Mouse (Mus musculus) hindbrain, embryonic 16.5 days (tissue): ENCODE measurements around the gene Ikzf3. TPM values are rescaled to one million over a fixed set of nuclear protein-coding genes. Genes with fewer than 3 reads are reported as not detected.

Experiments used
- ATAC-seq: fragments of 200-750 bp; cut with Nextera tagmentation; 2 replicates; pipeline ENCODE4 v1.8.0; 2017; ENCODE audit warnings: moderate TSS enrichment, moderate library complexity
- H3K27ac ChIP-seq: fragments of 300-500 bp; sonication (generic); 2 replicates; pipeline ENCODE4 v1.5.1; 2014; ENCODE audit warnings: low read depth, mild to moderate bottlenecking, control low read depth, low read length, moderate library complexity
- H3K27me3 ChIP-seq: fragments of 300-500 bp; sonication (generic); replicated peaks from 2 replicates; pipeline ENCODE4 v1.6.1; 2014; ENCODE audit warnings: low read length; ENCODE audit not compliant: control insufficient read depth, insufficient read depth
- H3K36me3 ChIP-seq: fragments of 300-500 bp; sonication (generic); 2 replicates; pipeline ENCODE4 v1.6.1; 2014; ENCODE audit warnings: mild to moderate bottlenecking, low read length, moderate library complexity, mixed read lengths; ENCODE audit not compliant: control insufficient read depth, insufficient read depth
- H3K4me1 ChIP-seq: fragments of 300-500 bp; sonication (generic); 2 replicates; pipeline ENCODE4 v1.6.1; 2014; ENCODE audit warnings: low read depth, low read length; ENCODE audit not compliant: control insufficient read depth, insufficient read depth
- H3K4me2 ChIP-seq: fragments of 300-500 bp; sonication (generic); 2 replicates; pipeline ENCODE4 v1.6.1; 2014; ENCODE audit warnings: mild to moderate bottlenecking, low read length, control low read depth, moderate library complexity
- H3K4me3 ChIP-seq: fragments of 300-500 bp; sonication (generic); 2 replicates; pipeline ENCODE4 v1.5.1; 2014; ENCODE audit warnings: mild to moderate bottlenecking, low read length, control low read depth, moderate library complexity
- H3K9ac ChIP-seq: fragments of 300-500 bp; sonication (generic); 2 replicates; pipeline ENCODE4 v1.6.1; 2014; ENCODE audit warnings: low read depth, mild to moderate bottlenecking, control low read depth, low read length, moderate library complexity
- H3K9me3 ChIP-seq: fragments of 300-500 bp; sonication (generic); 2 replicates; pipeline ENCODE4 v1.6.1; 2014; ENCODE audit warnings: mild to moderate bottlenecking, low read length, moderate library complexity; ENCODE audit not compliant: control insufficient read depth
- WGBS: fragments of 180-500 bp; shearing (Covaris S2); extraction: QIAGEN DNeasy Blood & Tissue Kit; methylation state at CpG from one replicate; pipeline ENCODE4 v1.1.7; 2014; 5-methylcytosine and 5-hydroxymethylcytosine counted together
- polyA plus RNA-seq: library from polyadenylated mRNA; unstranded; fragments of >200 nt; fragmentation: Nextera tagmentation; extraction: Ambion mirVana; gene quantifications from 2 replicates; pipeline ENCODE4 v1.2.1, GENCODE M21; 2015

The Ikzf3 gene
- polyA plus RNA-seq, 1 experiment from 2014 or later, result 0.45 TPM

GRCm38 (mm10) chr11:98482067-98482466, 63.8 kb downstream of the Ikzf3 start:
- ATAC-seq, result no peak
- Histone ChIP-seq H3K9ac (no peak overlapping the region), H3K27ac (no peak overlapping the region), H3K36me3 (no peaks in the 10 kb centered on the region), H3K4me1 (no peaks in the 10 kb centered on the region), H3K27me3 (no peaks in the 10 kb centered on the region), H3K4me3 (no peak overlapping the region), H3K4me2 (no peak overlapping the region), H3K9me3 (no peaks in the 10 kb centered on the region)
- WGBS, result 84% methylated on average over 10 of the region's 10 CpGs

- Histone ChIP-seq H3K27ac (no peak overlapping the region), H3K36me3 (no peaks in the 10 kb centered on the region), H3K4me1 (no peaks in the 10 kb centered on the region), H3K9ac (no peak overlapping the region), H3K9me3 (no peaks in the 10 kb centered on the region), H3K4me3 (no peak overlapping the region), H3K4me2 (no peak overlapping the region), H3K27me3 (no peaks in the 10 kb centered on the region)
- 70% methylated on average over 6 of the region's 6 CpGs for WGBS
- no peak for ATAC-seq
Observed at GRCm38 (mm10) chr11:98481231-98481630, 64.6 kb downstream of the Ikzf3 start.

- no peaks in the 10 kb centered on the region for H3K27me3 ChIP-seq
- no peaks in the 10 kb centered on the region for H3K36me3 ChIP-seq
- H3K4me3 ChIP-seq, result no peak overlapping the region
- H3K4me1 ChIP-seq, result no peaks in the 10 kb centered on the region
- H3K4me2 ChIP-seq, result no peak overlapping the region
- WGBS, result 86% methylated on average over 12 of the region's 12 CpGs
- no peaks in the 10 kb centered on the region for H3K9me3 ChIP-seq
- H3K27ac ChIP-seq, result no peak overlapping the region
- H3K9ac ChIP-seq, result no peak overlapping the region
- no peak for ATAC-seq
Observed at GRCm38 (mm10) chr11:98479940-98480497, 65.8 kb downstream of the Ikzf3 start.

- 82% methylated on average over 13 of the region's 13 CpGs for WGBS
Observed at GRCm38 (mm10) chr11:98479026-98479939, 66.5 kb downstream of the Ikzf3 start.

GRCm38 (mm10) chr11:98477011-98477701, 68.7 kb downstream of the Ikzf3 start:
- H3K4me1 ChIP-seq, result no peaks in the 10 kb centered on the region
- H3K4me3 ChIP-seq, result no peak overlapping the region
- H3K9ac ChIP-seq, result no peak overlapping the region
- 74% methylated on average over 14 of the region's 14 CpGs for WGBS
- no peak overlapping the region for H3K4me2 ChIP-seq
- no peaks in the 10 kb centered on the region for H3K36me3 ChIP-seq
- no peak overlapping the region for H3K27ac ChIP-seq
- no peak for ATAC-seq
- no peaks in the 10 kb centered on the region for H3K9me3 ChIP-seq
- H3K27me3 ChIP-seq, result no peaks in the 10 kb centered on the region

More at GRCm38 (mm10) chr11:98479026-98479939, 66.5 kb downstream of the Ikzf3 start:
- no peaks in the 10 kb centered on the region for H3K27me3 ChIP-seq
- no peaks in the 10 kb centered on the region for H3K9me3 ChIP-seq
- H3K4me2 ChIP-seq, result no peak overlapping the region
- no peak overlapping the region for H3K9ac ChIP-seq
- no peaks in the 10 kb centered on the region for H3K4me1 ChIP-seq
- H3K27ac ChIP-seq, result no peak overlapping the region
- H3K4me3 ChIP-seq, result no peak overlapping the region
- ATAC-seq, result no peak
- H3K36me3 ChIP-seq, result no peaks in the 10 kb centered on the region

GRCm38 (mm10) chr11:98476434-98476807, 69.4 kb downstream of the Ikzf3 start:
- 95% methylated on average over 4 of the region's 4 CpGs for WGBS
- Histone ChIP-seq H3K36me3 (no peaks in the 10 kb centered on the region), H3K27ac (no peak overlapping the region), H3K27me3 (no peaks in the 10 kb centered on the region), H3K4me2 (no peak overlapping the region), H3K9me3 (no peaks in the 10 kb centered on the region), H3K4me1 (no peaks in the 10 kb centered on the region), H3K4me3 (no peak overlapping the region), H3K9ac (no peak overlapping the region)
- ATAC-seq, result no peak

GRCm38 (mm10) chr11:98475630-98476433, 70.0 kb downstream of the Ikzf3 start:
- 90% methylated on average over 9 of the region's 9 CpGs for WGBS
- Histone ChIP-seq H3K27ac (no peak overlapping the region), H3K4me1 (no peaks in the 10 kb centered on the region), H3K4me3 (no peak overlapping the region), H3K9ac (no peak overlapping the region), H3K36me3 (no peaks in the 10 kb centered on the region), H3K4me2 (no peak overlapping the region), H3K27me3 (no peaks in the 10 kb centered on the region), H3K9me3 (no peaks in the 10 kb centered on the region)
- no peak for ATAC-seq

DNA sequence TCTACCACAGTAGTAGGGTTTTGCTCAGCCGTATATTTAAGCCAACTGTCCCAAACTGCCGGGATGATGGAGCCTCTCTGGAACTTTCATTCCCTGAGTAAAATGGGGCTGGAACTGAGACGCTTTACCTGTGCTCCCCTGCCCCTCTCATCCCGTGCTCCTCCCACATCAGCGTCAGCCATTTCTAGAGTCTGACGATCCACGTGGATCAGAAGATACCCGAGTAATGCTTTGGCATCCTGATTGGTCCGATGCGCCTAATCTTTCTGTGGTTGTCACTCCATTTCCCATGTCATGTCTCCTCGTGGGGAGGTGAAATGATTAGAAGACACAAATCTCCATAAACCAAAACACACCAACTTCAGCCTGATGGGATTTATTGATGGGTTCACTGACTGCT, 70.9 kb downstream of the Ikzf3 start:
- no peak overlapping the region for H3K9ac ChIP-seq
- H3K9me3 ChIP-seq, result no peaks in the 10 kb centered on the region
- H3K4me2 ChIP-seq, result no peak overlapping the region
- no peaks in the 10 kb centered on the region for H3K4me1 ChIP-seq
- H3K36me3 ChIP-seq, result no peaks in the 10 kb centered on the region
- WGBS, result 88% methylated on average over 11 of the region's 11 CpGs
- H3K27me3 ChIP-seq, result no peaks in the 10 kb centered on the region
- no peak overlapping the region for H3K4me3 ChIP-seq
- no peak for ATAC-seq
- H3K27ac ChIP-seq, result no peak overlapping the region
